Mouse (Mus musculus) adrenal gland, adult 8-10 months (tissue): Measurements from ENCODE around the gene Nudt16. TPM values are rescaled to one million over a fixed set of nuclear protein-coding genes. Genes with fewer than 3 reads are reported as not detected.
"Not testable (repeated sequence)": the region's sequence is repeated elsewhere in the genome, so short reads cannot be mapped to it uniquely, and the experiment has no call there.

Experiments
- DNase-seq: peaks from one replicate; pipeline ENCODE4 v3.0.0; 2022
- total RNA-seq, 4 experiments: library from RNA; stranded (reverse); gene quantifications; 2 replicates each; pipeline ENCODE4 v1.2.4; 2022

Gene Nudt16
- total RNA-seq = 10 to 100 TPM; 17.2 to 29.5 (median 22.6) TPM

DNA sequence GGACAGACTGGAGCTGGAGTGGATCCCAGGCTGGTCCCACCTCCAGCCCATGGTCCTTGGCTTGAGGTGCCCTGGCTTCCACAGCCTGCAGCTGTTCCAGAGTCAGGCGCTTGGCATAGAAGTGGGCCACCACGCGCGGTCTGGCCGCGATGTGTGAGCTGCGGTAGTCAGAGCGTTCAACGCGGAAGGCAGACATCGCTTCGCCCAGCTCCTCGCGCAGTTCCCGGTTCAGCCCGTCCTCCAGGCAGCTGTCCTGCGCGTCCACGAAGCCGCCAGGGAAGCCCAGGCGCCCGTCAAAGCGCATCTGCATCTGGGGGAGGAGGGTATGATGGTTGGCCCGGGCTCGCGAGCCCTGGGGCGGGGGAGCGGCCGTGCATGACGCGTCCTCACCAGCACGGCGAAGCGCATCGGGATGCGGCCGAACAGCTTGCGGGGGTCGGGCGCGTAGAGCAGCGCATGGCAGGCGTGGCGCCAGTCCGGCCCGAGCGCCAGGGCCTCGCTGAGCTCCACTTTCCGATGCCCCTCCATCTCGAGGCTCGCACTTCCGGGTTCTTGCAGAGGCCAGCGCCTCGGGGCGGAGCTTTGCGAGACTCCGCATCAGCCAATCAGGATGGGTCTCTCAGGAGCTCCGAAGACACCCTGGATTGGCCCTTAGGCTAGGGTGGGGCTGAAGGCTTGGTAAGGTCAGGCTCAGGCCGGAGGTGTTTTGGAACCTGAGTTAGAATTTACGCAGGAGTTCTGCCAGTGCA, at the start of gene Nudt16:
Nudt16 (minus strand) TSS at position 572 of the 749 bp plus-strand sequence.
- DNase-seq = peak; percentile 92

- DNase-seq = no peak
Observed at GRCm38 (mm10) chr9:105144992-105145391, 13.4 kb upstream of the Nudt16 start, which contains the start of gene 1700080E11Rik. TSS of gene 1700080E11Rik (minus strand) at chr9:105145092.

DNA sequence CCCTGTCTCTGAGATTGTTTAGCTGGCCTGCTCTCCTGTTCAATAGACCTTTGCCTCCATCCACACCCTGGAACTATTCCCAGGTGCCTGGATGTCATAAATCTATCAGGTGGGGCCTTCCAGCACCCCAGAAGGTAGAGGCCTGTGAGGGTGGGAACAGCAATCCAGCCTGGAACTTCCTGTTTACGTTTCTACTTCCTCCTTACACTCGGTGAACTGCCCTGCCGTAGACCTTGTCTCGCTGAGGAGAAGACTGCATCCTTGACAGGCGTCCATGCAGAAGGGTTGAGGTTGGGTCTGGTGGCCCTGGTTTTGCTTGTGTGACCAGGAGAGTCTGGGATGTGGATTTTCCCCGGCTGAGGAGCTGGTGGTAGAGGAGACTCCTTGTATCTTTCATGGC, 7.6 kb upstream of the Nudt16 start:
- DNase-seq = no peak

GRCm38 (mm10) chr9:105136404-105136803, 4.8 kb upstream of the Nudt16 start:
- no peak for DNase-seq

- DNase-seq = no peak
Observed at GRCm38 (mm10) chr9:105134536-105134935, 2.9 kb upstream of the Nudt16 start.

GRCm38 (mm10) chr9:105132002-105132367, 361 bp upstream of the Nudt16 start:
- DNase-seq = no peak

DNA sequence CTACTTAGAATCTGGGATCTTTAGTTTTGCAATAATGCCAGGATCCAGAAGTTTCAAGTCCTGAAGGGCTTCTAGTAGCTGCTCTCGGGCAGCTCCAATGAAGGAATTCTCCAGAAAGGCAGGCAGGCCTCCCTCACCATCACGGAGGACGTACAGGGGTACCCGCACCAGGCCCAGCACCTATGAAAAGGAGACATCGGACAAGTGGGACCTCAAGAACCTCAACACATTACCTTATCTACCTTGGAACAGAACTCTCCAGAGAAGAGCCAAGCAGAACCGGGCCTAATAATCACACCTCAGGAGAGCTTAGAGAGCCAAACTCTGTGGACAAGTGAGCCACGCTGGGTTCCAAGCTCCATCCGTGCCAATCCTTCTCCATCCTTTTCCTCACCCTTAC, 1.3 kb downstream of the Nudt16 start:
- DNase-seq = no peak

GRCm38 (mm10) chr9:105125206-105125605, 6.4 kb downstream of the Nudt16 start:
- not testable (repeated sequence) for DNase-seq

GRCm38 (mm10) chr9:105103893-105104292, 27.7 kb downstream of the Nudt16 start:
- no peak for DNase-seq

DNA sequence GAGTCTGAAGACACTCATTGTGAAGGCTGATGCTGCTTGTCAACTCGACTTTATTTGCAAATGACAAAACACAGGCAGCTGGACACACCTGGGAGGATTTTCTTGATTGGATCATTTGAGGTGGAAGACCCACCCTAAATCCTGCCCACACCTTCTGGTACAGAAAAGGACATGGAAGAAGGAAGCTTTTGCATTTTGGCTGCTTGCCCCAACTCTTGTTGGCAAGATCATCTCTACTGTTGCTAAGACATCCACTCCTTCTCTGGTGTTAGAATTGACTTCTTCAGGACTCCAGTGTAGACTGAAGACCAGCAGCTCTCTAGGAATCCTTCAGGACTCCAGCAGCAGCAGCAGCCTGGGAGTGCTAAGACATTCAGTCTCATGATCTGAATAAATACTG, 29.7 kb downstream of the Nudt16 start:
- no peak for DNase-seq

- DNase-seq = no peak
Observed at GRCm38 (mm10) chr9:105100807-105101570, 30.6 kb downstream of the Nudt16 start.

GRCm38 (mm10) chr9:105080246-105080645, 51.4 kb downstream of the Nudt16 start:
- DNase-seq = no peak

Other genes with a start within 250 kb of the Nudt16 start
- 10 to 100 TPM; 68.3 to 89.2 (median 82.2) TPM for gene Mrpl3, start 78.6 kb downstream of the Nudt16 start, total RNA-seq
- not detected for gene 1700080E11Rik, start 13.3 kb upstream of the Nudt16 start, total RNA-seq